Mouse (Mus musculus) R1 (cell line): ENCODE data around the gene Fbxl15.
A peak's percentile ranks its signal among the peaks of the same experiment; 100 is the strongest.

Source experiments
- DNase-seq: peaks from one replicate; pipeline ENCODE4 v3.0.0-alpha.2; 2018; ENCODE audit warnings: low read depth, low spot score

Gene Fbxl15

DNA sequence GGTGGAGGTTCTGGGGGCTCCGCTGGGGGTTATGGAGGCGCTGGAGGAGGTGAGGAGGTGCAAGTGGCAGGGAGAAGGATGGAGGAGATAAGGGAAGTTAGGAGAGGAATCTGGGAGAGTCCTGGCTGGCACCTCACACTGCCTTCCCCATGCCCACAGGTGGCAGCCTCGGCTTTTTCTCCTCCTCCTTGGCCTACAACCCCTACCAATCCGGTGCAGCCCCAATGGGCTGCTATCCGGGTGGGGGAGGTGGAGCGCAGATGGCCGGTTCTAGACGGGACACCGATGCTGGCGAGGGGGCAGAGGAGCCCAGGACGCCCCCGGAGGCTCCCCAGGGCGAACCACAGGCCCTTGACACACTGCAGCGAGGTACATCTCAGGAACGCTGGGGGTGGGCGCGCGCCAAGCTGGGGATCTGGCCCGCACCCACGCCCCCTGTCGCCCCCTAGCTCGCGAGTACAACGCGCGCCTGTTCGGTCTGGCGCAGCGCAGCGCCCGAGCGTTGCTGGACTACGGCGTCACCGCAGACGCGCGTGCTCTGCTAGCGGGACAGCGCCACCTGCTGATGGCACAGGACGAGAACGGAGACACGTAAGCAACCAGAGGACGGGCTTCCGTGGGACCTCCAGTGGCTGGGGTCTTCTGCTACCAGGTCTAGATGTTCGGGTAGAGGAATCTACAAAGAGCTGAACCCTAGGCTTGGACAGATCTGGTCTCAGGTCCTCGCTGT lies 19.1 kb upstream of the Fbxl15 start:
- peak; percentile 84 for DNase-seq

DNA sequence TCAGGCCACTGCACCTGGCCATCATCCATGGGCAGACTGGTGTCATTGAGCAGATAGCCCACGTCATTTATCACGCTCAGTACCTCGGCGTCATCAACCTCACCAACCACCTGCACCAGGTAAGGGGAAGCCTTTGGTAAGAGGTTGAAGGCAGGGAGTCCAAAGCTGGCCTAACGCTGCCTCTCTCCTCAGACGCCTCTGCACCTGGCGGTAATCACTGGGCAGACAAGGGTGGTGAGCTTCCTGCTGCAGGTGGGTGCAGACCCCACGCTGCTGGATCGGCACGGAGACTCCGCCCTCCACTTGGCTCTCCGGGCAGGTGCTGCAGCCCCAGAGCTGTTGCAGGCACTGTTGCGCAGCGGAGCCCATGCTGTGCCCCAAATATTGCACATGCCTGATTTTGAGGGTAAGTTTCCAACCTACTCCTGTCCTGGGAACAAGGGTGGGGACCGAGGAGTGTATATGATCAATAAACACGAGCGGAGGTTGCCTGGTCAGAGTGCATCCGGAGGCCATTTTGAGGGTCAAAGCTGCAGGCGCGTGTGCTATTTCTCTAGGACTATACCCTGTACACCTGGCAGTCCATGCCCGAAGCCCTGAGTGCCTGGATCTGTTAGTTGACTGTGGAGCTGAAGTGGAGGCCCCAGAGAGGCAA lies 18.2 kb upstream of the Fbxl15 start:
- DNase-seq = no peak

DNA sequence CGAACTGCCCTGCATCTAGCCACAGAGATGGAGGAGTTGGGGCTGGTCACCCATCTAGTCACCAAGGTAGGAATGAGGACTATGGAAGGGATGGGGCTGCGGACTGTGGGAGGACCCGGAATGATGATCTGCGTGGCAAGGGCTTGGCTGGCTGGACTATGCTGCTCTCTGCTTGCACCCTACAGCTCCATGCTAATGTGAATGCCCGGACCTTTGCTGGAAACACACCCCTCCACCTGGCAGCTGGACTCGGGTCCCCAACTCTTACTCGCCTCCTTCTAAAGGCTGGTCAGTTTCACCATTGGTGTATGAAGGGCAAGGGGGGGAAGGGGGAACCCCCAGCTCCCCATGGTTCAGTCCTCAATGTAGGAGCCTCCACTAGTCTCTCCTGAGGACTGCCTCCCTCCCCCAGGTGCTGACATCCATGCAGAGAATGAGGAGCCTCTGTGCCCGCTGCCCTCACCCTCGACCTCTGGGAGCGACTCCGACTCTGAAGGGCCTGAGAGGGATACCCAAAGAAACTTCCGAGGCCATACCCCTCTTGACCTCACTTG lies 17.6 kb upstream of the Fbxl15 start:
- no peak for DNase-seq

DNA sequence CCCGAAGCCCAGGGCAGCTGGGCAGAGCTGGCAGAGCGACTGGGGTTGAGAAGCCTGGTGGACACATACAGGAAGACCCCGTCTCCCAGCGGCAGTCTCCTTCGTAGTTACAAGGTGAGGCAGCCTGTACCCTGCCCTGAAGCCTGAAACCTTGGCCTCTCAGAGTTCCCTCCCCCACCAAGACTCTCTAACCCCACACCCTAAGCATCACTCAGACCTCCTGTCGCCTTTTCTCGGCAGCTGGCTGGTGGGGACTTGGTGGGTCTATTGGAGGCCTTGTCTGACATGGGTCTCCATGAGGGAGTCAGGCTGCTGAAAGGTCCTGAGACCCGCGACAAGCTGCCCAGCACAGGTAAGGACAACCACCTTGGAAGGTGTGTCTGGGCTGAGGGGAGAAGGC lies 16.6 kb upstream of the Fbxl15 start:
- no peak for DNase-seq

DNA sequence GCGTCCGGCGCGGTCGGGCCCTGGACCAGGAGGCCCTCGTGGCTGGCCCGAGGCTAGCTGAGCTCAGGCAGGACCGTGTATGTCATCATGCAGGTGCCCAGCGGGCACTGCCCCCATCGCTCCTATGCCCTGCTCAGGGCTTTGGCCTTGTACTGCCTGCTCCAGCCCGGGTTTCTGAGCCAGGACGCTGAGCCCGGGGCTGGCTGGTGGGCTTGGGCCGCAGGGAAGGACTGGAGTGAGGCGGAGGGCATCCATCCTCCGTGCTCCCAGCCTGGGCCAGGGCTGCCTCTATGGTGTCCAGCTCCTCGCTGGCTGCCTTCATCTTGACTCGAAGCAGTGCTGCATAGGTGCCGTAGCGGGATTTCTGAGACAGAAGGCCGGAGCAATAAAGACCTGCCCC lies 15.4 kb upstream of the Fbxl15 start:
- DNase-seq = no peak

DNA sequence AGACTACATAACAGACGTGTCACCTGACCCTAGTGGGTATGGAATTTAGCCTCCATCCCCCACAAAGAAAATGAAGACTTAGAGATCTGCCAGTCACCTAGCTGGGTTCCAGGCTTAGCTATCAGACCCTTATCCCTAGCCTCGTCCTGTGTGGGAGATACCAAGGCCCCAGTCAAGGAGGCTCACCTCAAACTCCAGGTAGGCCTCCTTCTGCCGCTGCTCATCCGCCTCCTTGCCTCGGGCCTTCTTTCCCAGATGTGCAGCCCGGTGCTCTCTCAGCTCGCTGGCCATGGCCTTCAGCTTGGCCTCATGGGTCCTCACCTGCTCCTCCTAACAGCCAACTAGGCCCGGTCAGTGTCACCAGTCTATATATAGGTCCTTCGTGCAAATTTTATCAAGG lies 14.9 kb upstream of the Fbxl15 start:
- no peak for DNase-seq

DNA sequence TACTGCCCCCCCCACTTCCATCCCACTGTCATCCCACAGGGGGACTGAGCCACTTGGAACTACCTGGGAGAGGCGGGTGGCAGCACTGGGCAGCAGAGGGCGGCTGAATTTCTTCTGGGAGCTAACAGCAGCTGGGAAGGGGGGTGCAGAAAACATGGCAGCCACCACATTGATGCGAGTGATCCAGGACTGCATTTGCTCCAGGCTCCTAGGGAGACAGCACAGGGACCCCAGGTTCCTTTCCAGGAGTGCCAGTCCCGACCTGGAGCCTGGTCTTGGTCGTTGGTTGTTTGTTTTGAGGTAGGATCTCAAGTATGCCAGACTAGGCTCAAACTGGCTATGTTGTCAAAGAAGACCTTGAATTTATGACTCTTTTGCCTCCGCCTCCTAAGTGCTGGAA lies 14.4 kb upstream of the Fbxl15 start:
- no peak for DNase-seq

DNA sequence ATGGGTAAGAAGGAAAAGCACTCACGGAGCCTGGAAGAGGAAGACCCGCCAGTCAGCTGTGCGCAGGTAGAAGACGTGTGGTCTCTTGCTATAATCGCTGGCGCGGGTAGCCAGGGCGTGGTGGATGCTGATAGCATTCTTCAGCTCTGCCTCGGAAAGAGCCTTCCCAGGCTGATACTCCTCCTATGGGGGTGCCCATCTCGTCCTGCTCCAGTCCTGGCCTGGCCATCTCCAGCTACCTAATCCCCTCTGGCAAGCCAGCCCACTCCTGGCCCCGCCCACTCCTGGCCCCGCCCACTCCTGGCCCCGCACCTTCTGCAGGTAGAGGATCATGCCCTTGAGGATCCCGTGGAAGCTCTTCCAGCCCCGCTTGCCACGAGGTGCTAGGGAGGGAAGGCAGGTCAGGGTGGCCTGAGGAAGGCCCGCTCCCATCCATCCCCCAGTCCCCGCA lies 13.8 kb upstream of the Fbxl15 start:
- DNase-seq = peak; percentile 47

DNA sequence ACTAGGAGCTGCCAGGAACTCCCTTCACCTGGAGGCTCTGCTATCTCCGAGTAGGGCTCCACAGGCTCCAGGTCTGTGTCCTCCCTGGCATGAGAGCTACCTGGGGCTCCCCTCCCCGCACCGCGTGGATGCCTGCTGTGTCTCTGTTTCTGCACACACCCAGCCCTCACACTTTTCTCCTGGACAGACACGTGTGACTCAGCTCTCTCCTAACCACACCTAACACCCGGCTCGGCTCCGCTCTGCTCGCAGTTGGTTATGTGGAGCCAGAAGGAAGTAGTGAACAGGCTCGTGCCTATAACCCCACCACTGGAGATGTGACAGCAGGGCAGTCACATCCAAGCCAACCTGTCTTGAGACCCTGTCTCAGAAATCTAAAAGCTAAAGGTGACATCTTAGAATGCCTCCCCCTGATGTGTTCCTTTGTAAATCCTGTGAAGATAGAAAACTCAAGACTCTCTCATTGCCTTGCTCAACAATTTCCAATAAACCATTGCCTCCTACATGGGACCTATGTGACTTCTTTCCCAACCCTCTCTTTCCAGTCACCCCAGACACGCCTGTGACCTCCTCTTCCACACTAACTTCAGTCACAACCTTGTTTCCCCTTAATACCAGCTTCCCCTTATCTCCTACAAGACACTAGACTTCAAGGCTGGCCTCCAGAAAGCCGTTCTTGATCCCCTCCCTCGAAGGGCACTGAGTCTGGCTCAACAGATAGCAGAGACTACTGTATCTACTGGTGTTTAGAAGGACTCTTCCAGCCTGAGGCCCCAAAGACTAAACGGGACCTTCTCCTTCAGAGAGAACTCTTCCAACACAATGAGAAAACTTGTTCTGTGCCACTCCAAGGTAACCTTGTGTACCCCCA lies 12.9 kb upstream of the Fbxl15 start:
- no peak for DNase-seq

DNA sequence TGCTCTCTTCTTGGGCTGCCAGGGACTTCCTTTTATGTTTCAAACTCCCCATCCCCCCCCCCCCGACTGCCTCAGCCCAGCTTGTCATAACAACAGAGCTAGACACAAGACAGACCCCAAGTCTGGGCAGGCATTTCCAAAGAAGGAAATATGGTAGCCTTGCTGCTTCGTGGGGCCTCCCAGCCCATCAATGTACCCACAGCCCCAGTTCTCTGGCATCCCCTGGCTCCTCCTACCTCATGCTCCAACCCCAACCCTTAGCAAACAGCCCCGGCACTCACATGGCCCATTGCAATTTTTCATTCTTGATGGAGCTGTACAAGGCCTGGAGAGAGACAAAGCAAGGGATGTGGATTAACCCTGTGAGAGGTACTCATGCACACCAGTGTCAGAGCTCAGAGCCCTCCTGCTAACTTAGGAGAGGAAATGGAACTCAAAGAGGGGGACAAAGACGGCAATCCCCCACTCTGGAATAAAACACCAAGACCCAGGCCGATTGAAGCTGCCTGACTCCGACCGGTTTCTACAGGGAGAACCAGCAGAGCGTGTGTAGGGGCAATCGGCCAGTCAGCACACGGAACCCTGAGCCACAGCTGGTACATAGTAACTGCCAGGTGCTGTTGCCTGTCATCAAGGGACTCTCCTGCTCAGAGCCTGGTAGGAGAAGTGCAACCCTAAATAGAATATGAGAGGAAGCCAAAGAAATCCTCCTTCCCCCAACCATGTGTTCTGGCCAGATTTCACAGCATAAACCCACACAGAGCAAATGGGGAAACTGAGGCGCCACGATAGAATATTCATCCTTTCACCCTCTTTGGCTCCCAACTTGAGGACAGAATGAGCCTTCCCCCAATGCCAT lies 12.0 kb upstream of the Fbxl15 start:
- DNase-seq = no peak

DNA sequence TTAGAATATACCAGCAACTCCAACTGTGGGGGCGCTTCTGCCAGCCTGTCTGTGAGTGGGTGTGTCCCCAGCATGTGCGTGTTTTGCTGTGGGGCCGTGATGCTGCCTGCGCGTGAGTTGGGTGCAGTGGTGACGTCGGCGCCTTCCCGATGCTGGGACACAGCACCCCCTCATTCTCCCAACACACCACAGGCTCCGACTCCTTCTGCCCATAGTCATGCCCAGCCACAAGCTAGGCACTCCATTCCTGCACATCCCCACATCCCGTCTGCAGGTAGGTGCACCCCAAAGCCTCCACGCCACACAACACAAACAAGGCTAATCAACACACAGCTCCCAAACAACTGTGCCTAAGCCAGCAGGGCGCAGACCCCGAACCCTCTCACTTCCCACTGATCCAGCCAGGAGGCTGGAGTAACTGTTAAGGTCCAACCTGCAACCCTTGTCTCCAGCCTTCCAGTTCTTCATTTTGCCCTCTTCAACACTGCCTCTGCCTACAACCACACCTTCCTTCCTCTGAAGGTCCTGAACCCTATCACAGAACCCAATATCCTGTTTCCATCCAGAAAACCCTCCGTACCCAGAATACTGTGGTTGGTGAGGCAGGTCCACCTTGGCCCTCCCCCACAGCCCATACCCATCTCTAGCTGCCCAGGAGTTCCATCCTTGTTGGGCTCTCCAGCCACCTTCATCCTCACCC lies 11.0 kb upstream of the Fbxl15 start:
- DNase-seq = no peak

DNA sequence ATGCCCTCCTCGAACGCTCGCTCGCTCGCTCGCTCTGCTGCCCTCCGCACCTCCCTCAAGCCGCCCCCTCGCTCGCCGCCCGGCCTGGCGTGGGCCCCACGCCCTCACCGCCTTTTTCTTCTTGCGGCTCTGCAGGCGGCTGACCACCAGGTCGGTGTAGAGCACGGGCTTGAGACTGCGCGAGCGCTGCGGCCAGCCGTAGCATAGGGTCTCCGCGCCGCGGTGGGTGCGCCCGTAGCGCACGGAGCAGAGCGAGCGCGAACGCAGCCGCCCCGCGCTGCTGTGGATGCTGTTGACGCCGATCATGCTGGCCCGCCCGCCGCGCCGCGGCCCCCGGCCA lies 10.5 kb upstream of the Fbxl15 start:
- DNase-seq = no peak

DNA sequence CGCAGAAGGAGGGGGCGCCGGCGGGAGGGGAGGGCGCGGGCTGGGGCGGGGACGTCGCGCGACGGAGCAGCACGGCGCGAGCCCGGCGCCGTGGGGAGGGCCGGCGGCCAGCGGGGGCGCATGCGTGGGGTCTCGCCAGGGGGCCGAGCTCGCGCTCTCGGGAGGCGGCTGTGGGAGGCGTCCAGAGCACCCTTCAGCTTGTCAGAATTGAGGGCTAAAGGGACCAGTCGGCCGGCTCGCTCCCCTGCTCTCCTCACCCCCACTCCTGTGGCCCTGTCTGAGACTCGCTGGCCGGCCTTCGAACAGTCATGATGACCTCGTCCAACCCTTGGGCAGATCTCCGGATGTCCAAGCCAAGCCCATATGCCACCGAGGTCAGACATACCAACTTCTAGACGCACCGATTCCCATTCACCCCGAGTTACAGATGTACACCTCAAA lies 9.9 kb upstream of the Fbxl15 start:
- DNase-seq = no peak

DNA sequence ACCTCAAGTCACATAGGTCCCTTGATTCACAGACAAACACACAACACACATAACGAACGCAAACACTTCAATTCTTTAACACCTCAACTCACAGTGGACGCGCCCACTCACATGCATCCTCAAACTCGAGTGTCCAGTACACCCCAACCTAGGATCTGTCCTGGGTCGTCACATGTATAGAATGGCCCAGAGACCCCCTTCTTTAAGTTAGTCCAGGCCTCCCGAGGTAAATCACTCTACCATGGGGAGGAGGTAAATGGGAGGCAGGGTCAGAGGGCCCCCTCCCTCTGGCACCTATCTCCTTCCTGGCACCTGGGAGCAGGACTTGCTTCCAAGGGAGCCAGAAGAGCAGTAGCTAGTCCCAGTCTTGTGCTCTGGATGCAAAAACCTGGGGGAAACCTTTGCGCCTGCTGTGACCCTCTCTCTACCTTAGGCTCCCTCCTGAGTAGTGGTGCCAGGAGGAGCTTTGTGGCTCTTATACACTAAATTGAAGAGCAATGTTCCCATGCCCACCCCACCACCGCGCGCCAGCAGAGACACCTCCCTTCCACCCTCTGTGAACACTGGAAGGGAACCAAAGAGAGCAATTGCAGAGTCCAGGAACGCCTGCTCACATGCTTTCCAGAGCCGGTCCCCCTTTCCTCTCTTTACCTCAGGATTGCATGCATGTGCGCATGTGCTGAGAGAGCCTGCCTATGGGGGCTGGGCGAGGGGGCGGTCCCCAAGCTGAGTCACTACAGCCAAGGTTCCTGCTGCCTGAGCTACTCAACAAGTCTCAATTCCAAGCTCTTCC lies 9.2 kb upstream of the Fbxl15 start:
- DNase-seq = peak; percentile 88

DNA sequence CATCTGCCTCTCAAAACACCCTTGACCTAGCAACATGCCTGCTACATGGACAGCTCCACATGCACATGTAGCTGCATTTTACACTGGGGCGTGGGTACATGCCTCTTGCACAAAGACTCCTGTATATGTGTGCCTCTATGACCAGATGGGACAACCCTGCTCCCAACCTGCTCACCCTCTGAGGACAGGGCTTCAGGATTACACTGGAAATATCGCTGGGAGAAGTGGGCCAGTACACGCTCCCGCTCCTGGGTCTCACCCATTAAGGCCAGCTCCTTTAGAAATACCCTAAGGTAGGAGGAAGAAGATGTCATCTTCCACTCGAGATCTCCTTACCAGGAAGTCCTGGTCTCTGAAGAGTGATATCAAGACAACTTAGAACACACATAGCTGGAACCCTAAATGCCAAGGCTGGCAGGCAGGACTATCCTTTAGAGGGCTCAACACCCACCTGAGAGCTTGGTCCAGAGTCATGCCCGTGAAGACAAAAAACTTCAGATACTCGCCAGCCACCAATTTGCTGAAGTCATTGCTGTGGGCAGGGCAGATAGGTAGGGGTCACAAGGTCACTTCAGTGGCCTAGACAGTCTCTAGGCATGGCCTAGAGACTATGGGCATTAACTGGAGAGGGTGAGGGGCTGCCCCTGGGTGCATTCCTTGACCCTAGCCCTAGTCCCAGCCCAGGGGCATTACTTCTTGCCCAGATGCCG lies 7.8 kb upstream of the Fbxl15 start:
- no peak for DNase-seq

DNA sequence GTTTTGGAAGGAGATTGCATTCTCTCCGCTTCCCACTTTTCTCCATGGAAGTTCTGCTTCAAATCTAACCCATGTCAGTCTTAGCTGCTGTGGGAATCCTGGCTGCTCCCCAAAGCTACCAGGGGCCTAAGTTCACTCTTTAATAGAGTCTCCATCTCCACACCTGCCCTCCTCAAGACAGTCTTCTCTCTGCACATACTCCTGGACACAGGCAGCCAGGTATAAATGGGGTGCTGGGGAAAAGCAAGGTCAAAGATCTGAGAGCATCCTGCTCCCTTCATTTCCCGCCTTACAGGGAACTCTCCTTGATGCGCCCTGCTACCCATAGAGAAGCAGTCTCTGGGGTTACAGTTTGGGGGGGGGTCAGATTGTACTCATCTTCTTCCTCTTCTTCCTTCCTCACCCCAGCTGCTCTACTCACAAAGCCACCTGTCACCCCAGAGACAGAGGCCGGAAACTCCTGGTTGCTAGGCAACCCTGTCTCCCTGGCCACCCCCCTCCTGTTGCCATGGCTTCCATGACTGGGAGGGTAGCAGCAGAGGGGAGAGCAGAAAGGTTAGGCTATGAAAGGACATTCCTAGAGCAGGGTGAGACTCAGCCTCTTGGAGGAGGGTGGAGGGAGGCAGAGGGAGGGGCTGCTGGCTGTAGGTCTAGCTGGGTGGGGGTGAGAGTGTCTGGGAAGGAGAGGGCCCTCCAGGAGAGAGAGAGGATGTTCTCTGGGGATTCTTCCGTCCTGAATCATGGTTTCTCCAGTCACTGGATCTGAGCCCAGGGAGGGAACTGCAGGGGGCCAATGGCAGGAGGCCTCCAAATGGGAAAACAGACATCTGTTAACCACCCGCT lies 6.7 kb upstream of the Fbxl15 start:
- DNase-seq = peak; percentile 80

DNA sequence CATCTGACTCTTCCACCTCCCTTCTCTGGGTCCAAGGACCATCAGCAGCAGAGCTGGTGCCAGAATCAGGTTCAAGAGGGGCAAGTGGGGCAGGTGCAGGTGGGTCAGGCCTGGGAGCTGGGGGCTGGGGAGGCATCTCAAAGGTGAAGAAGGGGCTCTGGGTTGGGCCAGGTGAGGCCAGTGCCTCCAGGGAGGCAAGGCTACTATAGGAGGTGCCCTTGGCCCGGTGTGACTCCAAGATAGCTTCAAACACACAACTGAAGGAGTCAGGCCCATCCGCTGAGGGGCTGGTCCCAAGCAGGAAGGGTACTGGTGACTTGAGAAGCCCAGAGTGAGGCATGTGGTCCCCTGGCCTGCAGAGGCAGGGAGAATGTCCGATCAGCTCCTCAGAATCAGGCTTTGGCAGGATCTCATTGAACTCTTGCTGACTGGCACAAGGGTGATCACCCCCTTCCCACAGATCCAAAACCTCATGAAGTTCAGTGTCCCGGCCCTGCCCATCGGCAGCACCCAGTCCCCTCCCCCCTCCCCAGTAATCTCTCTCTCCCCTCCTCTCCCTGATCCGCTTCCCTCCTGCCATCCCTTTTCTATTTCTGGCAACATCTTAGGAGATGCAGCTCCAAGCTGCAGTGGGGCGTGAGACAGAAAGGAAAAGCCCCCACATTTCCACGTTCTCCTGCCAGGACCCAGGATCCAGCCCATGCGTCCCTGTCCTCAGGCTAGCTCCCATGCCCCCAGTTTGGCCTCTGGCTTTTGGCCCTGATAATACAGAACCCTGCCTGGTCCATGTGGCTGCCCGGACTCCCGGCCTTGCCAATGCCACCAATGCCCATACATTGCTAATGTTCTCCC lies 5.6 kb upstream of the Fbxl15 start:
- no peak for DNase-seq
